In the genomic region with DNA sequence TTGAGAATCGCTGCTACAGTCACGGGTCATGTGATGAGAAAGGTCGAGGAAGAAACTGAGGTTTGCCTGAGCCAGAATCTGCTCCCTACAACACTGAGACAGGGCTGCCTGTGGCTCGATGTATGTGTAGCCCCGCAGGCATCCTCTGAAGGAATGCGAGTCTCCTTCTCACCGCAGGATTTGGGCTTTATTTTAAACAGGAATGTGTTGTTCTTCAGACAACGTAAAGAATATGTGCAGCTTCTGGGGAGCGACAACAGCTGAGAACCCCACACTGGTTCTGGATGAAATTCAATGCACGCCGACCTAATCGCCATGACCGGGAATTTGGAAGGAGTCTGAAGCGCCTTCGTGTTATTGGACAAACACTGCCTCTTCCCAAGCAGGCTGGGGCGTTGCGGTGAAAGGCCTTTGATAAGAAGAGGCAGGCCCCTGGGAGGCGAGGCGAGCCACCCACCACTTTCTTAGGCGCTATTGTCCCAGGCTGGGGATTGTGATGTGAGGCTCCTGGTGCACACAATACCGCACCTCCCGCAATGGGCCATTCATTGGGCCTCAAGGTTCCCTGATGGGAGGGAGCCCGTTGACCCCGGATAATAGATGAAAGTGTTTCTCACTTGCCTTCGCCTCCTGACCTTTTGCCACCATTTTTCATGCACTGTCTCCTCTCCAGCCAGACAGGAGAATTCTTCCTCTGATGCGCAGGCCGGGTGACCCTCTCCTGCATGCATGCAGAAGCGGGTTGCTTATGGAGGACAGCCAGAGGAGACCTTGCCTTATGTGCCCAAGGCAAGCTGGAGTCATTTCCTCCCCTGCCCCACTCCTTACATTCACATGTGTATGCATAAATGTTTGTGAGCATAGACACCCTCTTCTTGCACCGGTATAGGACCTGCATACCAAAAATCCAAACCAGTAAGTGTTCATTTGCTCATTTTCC, we compare ENCODE assay signal across 9 mouse cellular contexts.
DNase-seq lines count a peak whose midpoint lies in the region; ATAC-seq lines count a peak whose summit lies in the region.
"Had no signal": no experiment of that assay in that cellular context is flagged by ENCODE, and none has a peak within 500 bp of the region (broad histone marks: within the 10 kb centered on the region; RNA-seq: fewer than 3 reads in every experiment).

No protein-coding gene starts in this region.

- 18% methylated on average over 29 of the region's 29 CpGs for WGBS in heart, embryonic 10.5 days
- WGBS in hindbrain, embryonic 11.5 days: 5% methylated on average over 29 of the region's 29 CpGs
- WGBS in midbrain, embryonic 14.5 days: 4% methylated on average over 29 of the region's 29 CpGs
- WGBS in liver, embryonic 11.5 days: 33% methylated on average over 29 of the region's 29 CpGs

- H3K4me2 ChIP-seq in hindbrain, embryonic 11.5 days (replicated peaks; ENCODE audit: low read depth, low read length): peak overlapping the region; percentile 31
- H3K4me2 ChIP-seq in midbrain, embryonic 14.5 days (ENCODE audit: low read length): peak overlapping the region; percentile 42
- H3K4me2 ChIP-seq in liver, embryonic 11.5 days: no peak overlapping the region

- peak; percentile 92 for ATAC-seq in hindbrain, embryonic 11.5 days (ENCODE audit: low FRiP score)
- peak; percentile 66; the same call in 1 of the 2 replicates for ATAC-seq in midbrain, embryonic 14.5 days (ENCODE audit: low FRiP score, low TSS enrichment)
- no peak for ATAC-seq in liver, embryonic 11.5 days (replicated peaks; ENCODE audit: low FRiP score)

- no peak for DNase-seq in heart, embryonic 10.5 days (ENCODE audit: low spot score)
- DNase-seq in heart, postnatal 10 days: no peak
- peak; percentile 90 for DNase-seq in embryo, embryonic 10 days (ENCODE audit: low spot score)
- peak; percentile 74 for DNase-seq in hindbrain, embryonic 11.5 days (ENCODE audit: low spot score)
- peak; percentile 75 for DNase-seq in midbrain, embryonic 14.5 days
- no peak for DNase-seq in liver, embryonic 11.5 days (ENCODE audit: low spot score)
- no peak for DNase-seq in thymus, postnatal 0 days (ENCODE audit: low spot score)
- DNase-seq in urinary bladder, adult 18-20 months (ENCODE audit: low spot score in 2 of 2): no peak
- DNase-seq: cerebellum, adult 18-20 months had no signal

- peak overlapping the region; percentile 69 for H3K27ac ChIP-seq in heart, embryonic 10.5 days
- peak overlapping the region; percentile 56; the same call in 1 of the 2 replicates for H3K27ac ChIP-seq in hindbrain, embryonic 11.5 days (ENCODE audit: low read depth, low read length)
- H3K27ac ChIP-seq in midbrain, embryonic 14.5 days (replicated peaks; ENCODE audit: low read depth, low read length): no peak overlapping the region
- no peak overlapping the region for H3K27ac ChIP-seq in liver, embryonic 11.5 days (ENCODE audit: low read depth, low read length)

- H3K9ac ChIP-seq in hindbrain, embryonic 11.5 days (ENCODE audit: low read depth, low read length): peak overlapping the region; percentile 40
- H3K9ac ChIP-seq in midbrain, embryonic 14.5 days (replicated peaks; ENCODE audit: low read length): no peak overlapping the region
- H3K9ac ChIP-seq in liver, embryonic 11.5 days (ENCODE audit: low read depth, low read length): no peak overlapping the region

- H3K4me3 ChIP-seq in heart, embryonic 10.5 days: peak overlapping the region; percentile 31
- H3K4me3 ChIP-seq in hindbrain, embryonic 11.5 days (ENCODE audit: low read depth, low read length): no peak overlapping the region
- H3K4me3 ChIP-seq in midbrain, embryonic 14.5 days (replicated peaks; ENCODE audit: low read depth, low read length): no peak overlapping the region
- no peak overlapping the region for H3K4me3 ChIP-seq in liver, embryonic 11.5 days (ENCODE audit: low read depth, low read length)

- H3K4me1 ChIP-seq in heart, embryonic 10.5 days: peaks cover 17% of the 10 kb centered on the region
- H3K4me1 ChIP-seq in hindbrain, embryonic 11.5 days (replicated peaks; ENCODE audit: control insufficient read depth, insufficient read depth, low read length): peaks cover 5% of the 10 kb centered on the region; the same call in 1 of the 2 replicates
- H3K4me1 ChIP-seq in midbrain, embryonic 14.5 days (ENCODE audit: control insufficient read depth, insufficient read depth, low read length): peaks cover 15% of the 10 kb centered on the region
- H3K4me1 ChIP-seq in liver, embryonic 11.5 days (replicated peaks; ENCODE audit: control insufficient read depth, insufficient read depth, low read length): no peaks in the 10 kb centered on the region

- intact Hi-C loops in heart, postnatal 10 days (cut with DNase I): no loop called here

- H3K9me3 ChIP-seq in heart, embryonic 10.5 days: no peaks in the 10 kb centered on the region
- H3K9me3 ChIP-seq in hindbrain, embryonic 11.5 days (ENCODE audit: control insufficient read depth, low read length): no peaks in the 10 kb centered on the region
- no peaks in the 10 kb centered on the region for H3K9me3 ChIP-seq in midbrain, embryonic 14.5 days (ENCODE audit: control insufficient read depth, low read length)
- no peaks in the 10 kb centered on the region for H3K9me3 ChIP-seq in liver, embryonic 11.5 days (ENCODE audit: control insufficient read depth, low read length)

- 0 out of 2 replicates have a peak, but pooled peaks cover 11% of the 10 kb centered on the region for H3K27me3 ChIP-seq in heart, embryonic 10.5 days (ENCODE audit: insufficient read depth, poor library complexity, severe bottlenecking)
- no peaks in the 10 kb centered on the region for H3K27me3 ChIP-seq in hindbrain, embryonic 11.5 days (ENCODE audit: control insufficient read depth, insufficient read depth, low read length)
- H3K27me3 ChIP-seq in midbrain, embryonic 14.5 days (ENCODE audit: control insufficient read depth, insufficient read depth, low read length): no peaks in the 10 kb centered on the region; the same call in 1 of the 2 replicates
- H3K27me3 ChIP-seq in liver, embryonic 11.5 days (replicated peaks; ENCODE audit: control insufficient read depth, insufficient read depth, low read length): no peaks in the 10 kb centered on the region

- no peaks in the 10 kb centered on the region for H3K36me3 ChIP-seq in heart, embryonic 10.5 days
- H3K36me3 ChIP-seq in hindbrain, embryonic 11.5 days (ENCODE audit: control insufficient read depth, insufficient read depth, low read length): no peaks in the 10 kb centered on the region
- no peaks in the 10 kb centered on the region for H3K36me3 ChIP-seq in midbrain, embryonic 14.5 days (ENCODE audit: control insufficient read depth, insufficient read depth, low read length)
- no peaks in the 10 kb centered on the region for H3K36me3 ChIP-seq in liver, embryonic 11.5 days (ENCODE audit: control insufficient read depth, insufficient read depth, low read length)

Comparison
In these comparisons a context has a peak if more than half of its experiments do, and no peak if none do; other contexts are left out.
1. DNase-seq: peak in embryo, embryonic 10 days (single experiment), hindbrain, embryonic 11.5 days (single experiment) and midbrain, embryonic 14.5 days (single experiment); none in heart, embryonic 10.5 days (single experiment), heart, postnatal 10 days (0 of 2), liver, embryonic 11.5 days (single experiment), thymus, postnatal 0 days (single experiment) and urinary bladder, adult 18-20 months (0 of 2).
2. H3K27ac ChIP-seq: peak in heart, embryonic 10.5 days (single experiment) and hindbrain, embryonic 11.5 days (single experiment); none in midbrain, embryonic 14.5 days (single experiment) and liver, embryonic 11.5 days (single experiment).